Mouse (Mus musculus) myocyte (in vitro differentiated cells): ENCODE measurements around the gene Gtf2h4.

ENCODE experiments used
- POLR2A ChIP-seq: IDR thresholded peaks from one replicate; pipeline ENCODE4 v1.6.1; 2011; ENCODE audit warnings: low read depth, mild to moderate bottlenecking, control low read depth, moderate library complexity; ENCODE audit not compliant: insufficient read length
- REST ChIP-seq: IDR thresholded peaks from one replicate; pipeline ENCODE4 v1.6.1; 2011; ENCODE audit warnings: mild to moderate bottlenecking, control low read depth, moderate library complexity; ENCODE audit not compliant: insufficient read depth, insufficient read length
- TCF12 ChIP-seq: IDR thresholded peaks from one replicate; pipeline ENCODE4 v1.6.1; 2011; ENCODE audit warnings: mild to moderate bottlenecking, control low read depth; ENCODE audit not compliant: poor library complexity, insufficient read depth, severe bottlenecking

- TF ChIP-seq REST: no peak
- no peak for TF ChIP-seq TCF12
- TF ChIP-seq POLR2A: no peak
Measured at GRCm38 (mm10) chr17:35703751-35704271, 30.3 kb upstream of the Gtf2h4 start.
